Mouse (Mus musculus) lung, postnatal 0 days (tissue): ENCODE data around the gene Fam69a. TPM values are rescaled to one million over a fixed set of nuclear protein-coding genes. Genes with fewer than 3 reads are reported as not detected.
"Not testable (repeated sequence)": the region's sequence is repeated elsewhere in the genome, so short reads cannot be mapped to it uniquely, and the experiment has no call there.

Experiments
- ATAC-seq: fragments of 200-750 bp; cut with Nextera tagmentation; 2 replicates; pipeline ENCODE4 v1.8.0; 2017; ENCODE audit warnings: moderate library complexity
- DNase-seq: peaks from one replicate; pipeline ENCODE4 v3.0.0-alpha.2; 2016; ENCODE audit warnings: low spot score
- H3K27ac ChIP-seq: fragments of 300-500 bp; sonication (generic); 2 replicates; pipeline ENCODE4 v1.5.1; 2014; ENCODE audit warnings: antibody characterized with exemption, mild to moderate bottlenecking, low read length, mixed read lengths
- H3K27me3 ChIP-seq: fragments of 300-500 bp; sonication (generic); replicated peaks from 2 replicates; pipeline ENCODE4 v1.6.1; 2014; ENCODE audit warnings: low read length, mixed read lengths; ENCODE audit not compliant: insufficient read depth
- H3K36me3 ChIP-seq: fragments of 300-500 bp; sonication (generic); 2 replicates; pipeline ENCODE4 v1.6.1; 2014; ENCODE audit warnings: low read length, mixed read lengths; ENCODE audit not compliant: insufficient read depth
- H3K4me1 ChIP-seq: fragments of 300-500 bp; sonication (generic); 2 replicates; pipeline ENCODE4 v1.6.1; 2014; ENCODE audit warnings: antibody characterized with exemption, low read depth, low read length, mixed read lengths; ENCODE audit not compliant: insufficient read depth
- H3K4me2 ChIP-seq: fragments of 300-500 bp; sonication (generic); replicated peaks from 2 replicates; pipeline ENCODE4 v1.6.1; 2014; ENCODE audit warnings: low read depth, mild to moderate bottlenecking, low read length, moderate library complexity, mixed read lengths
- H3K4me3 ChIP-seq: fragments of 300-500 bp; sonication (generic); 2 replicates; pipeline ENCODE4 v1.5.1; 2014; ENCODE audit warnings: low read depth, low read length
- H3K9ac ChIP-seq: fragments of 300-500 bp; sonication (generic); replicated peaks from 2 replicates; pipeline ENCODE4 v1.6.1; 2014; ENCODE audit warnings: low read depth, mild to moderate bottlenecking
- H3K9me3 ChIP-seq: fragments of 300-500 bp; sonication (generic); 2 replicates; pipeline ENCODE4 v1.6.1; 2016; ENCODE audit warnings: low read length, mixed read lengths
- CTCF ChIP-seq: IDR thresholded peaks from 2 replicates; pipeline ENCODE4 v1.5.1; 2016; ENCODE audit warnings: antibody characterized with exemption, mild to moderate bottlenecking
- EP300 ChIP-seq: IDR thresholded peaks from 2 replicates; pipeline ENCODE4 v1.6.1; 2016; ENCODE audit warnings: antibody characterized with exemption, mild to moderate bottlenecking, control low read depth
- WGBS: fragments of 180-500 bp; shearing (Covaris S2); extraction: QIAGEN DNeasy Blood & Tissue Kit; methylation state at CpG from one replicate; pipeline ENCODE4 v1.1.7; 2014; 5-methylcytosine and 5-hydroxymethylcytosine counted together
- polyA plus RNA-seq: library from polyadenylated mRNA; unstranded; fragments of >200 nt; fragmentation: Nextera tagmentation; extraction: Ambion mirVana; gene quantifications from 2 replicates; pipeline ENCODE4 v1.2.1, GENCODE M21; 2015

Fam69a gene
- polyA plus RNA-seq, 1 experiment from 2014 or later: 33.9 TPM

- TF ChIP-seq EP300 (no peak), CTCF (no peak)
- no peak overlapping the region for H3K27ac ChIP-seq
- 62% methylated on average over 7 of the region's 7 CpGs for WGBS
- no peak overlapping the region for H3K4me3 ChIP-seq
- ATAC-seq (no peak), DNase-seq (no peak)
- no peak overlapping the region for H3K9ac ChIP-seq
- H3K27me3 ChIP-seq: no peaks in the 10 kb centered on the region
- H3K36me3 ChIP-seq: no peaks in the 10 kb centered on the region
- H3K9me3 ChIP-seq: no peaks in the 10 kb centered on the region
- no peak overlapping the region for H3K4me2 ChIP-seq
- H3K4me1 ChIP-seq: no peaks in the 10 kb centered on the region
Observed at GRCm38 (mm10) chr5:107894676-107895075, 92.2 kb downstream of the Fam69a start.

DNA sequence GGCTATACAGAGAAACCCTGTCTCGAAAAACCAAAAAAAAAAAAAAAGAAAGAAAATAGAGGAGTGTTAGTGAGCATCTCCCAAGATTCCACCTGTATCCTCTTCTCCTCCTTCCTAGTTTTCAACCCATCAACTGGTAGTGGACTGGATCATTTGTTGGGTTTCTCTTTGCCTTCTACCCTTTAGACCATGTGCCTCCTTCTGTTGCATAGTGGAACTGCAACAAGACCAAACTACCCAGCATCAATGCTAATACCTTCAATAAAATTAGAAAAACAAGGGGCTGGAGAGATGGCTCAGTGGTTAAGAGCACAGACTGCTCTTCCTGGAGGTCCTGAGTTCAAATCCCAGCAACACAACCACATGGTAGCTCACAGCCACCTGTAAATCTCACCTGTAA, 95.4 kb downstream of the Fam69a start:
- H3K36me3 ChIP-seq, H3K4me2 ChIP-seq, H3K9ac ChIP-seq, H3K27ac ChIP-seq, H3K4me3 ChIP-seq, H3K9me3 ChIP-seq, H3K4me1 ChIP-seq, H3K27me3 ChIP-seq: not testable (repeated sequence)
- no CpG with 5 or more reads among the region's 1 CpGs for WGBS
- ATAC-seq (peak; percentile 46; the same call in 1 of the 2 replicates), DNase-seq (peak; percentile 60)
- peak; percentile 80 for TF ChIP-seq CTCF

DNA sequence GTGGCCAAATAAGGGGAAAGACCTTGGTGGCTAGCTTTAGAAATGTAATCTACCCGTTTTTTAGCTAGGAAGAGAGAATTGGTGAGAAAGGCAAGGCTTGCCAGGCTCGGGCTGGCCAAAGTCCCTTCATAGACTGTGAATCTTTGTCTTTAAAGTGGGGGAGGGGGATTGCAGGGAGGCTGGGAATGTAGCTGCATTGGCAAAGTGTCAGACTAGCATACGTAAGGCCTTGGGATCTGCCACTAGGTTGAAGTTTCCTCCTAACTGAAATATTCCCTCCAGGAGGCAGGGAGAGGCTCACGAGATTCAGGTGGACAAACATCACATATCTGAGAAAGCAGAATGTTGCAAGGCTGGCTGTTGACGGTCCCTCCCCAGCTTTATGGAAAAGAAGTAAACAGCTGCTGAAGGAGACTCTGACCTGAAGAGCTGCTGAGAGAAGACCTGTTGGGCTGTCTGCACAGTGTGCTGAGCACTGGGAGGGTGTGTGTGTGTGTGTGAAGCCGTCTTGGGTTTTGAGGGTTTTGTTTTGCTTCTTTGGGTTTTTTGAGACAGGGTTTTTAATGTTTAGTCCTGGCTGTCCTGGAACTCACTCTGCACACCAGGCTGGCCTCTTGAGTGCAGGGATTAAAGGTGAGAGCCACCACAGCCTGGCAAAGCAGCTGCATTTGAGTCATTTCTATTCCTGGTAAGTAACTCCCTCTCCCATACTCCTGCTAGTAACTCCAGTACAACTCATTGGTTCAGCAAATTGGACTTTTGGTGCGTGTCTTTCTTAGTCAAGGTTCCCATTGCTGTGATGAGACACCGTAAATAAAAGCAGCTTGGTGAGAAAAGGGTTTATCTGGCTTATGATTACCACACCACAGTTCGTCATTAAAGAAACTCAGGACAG, 96.6 kb downstream of the Fam69a start:
- no peak overlapping the region for H3K4me3 ChIP-seq
- H3K4me2 ChIP-seq: no peak overlapping the region
- ATAC-seq (no peak), DNase-seq (no peak)
- H3K9me3 ChIP-seq: no peaks in the 10 kb centered on the region
- no peaks in the 10 kb centered on the region for H3K36me3 ChIP-seq
- no peaks in the 10 kb centered on the region for H3K4me1 ChIP-seq
- no peak overlapping the region for H3K9ac ChIP-seq
- H3K27me3 ChIP-seq: no peaks in the 10 kb centered on the region
- WGBS: 52% methylated on average over 9 of the region's 9 CpGs
- H3K27ac ChIP-seq: no peak overlapping the region
- no peak for TF ChIP-seq EP300
- no peak for TF ChIP-seq CTCF

- DNase-seq (no peak), ATAC-seq (0 out of 2 replicates have a peak, but pooled peaks have one; percentile 19)
- Histone ChIP-seq H3K27me3 (no peaks in the 10 kb centered on the region), H3K4me2 (no peak overlapping the region), H3K4me3 (no peak overlapping the region), H3K9me3 (no peaks in the 10 kb centered on the region), H3K9ac (no peak overlapping the region), H3K4me1 (no peaks in the 10 kb centered on the region), H3K36me3 (no peaks in the 10 kb centered on the region), H3K27ac (no peak overlapping the region)
- no peak for TF ChIP-seq CTCF
- no peak for TF ChIP-seq EP300
- WGBS: 50% methylated on average over 5 of the region's 5 CpGs
Observed at GRCm38 (mm10) chr5:107880710-107881109, 106.2 kb downstream of the Fam69a start.

GRCm38 (mm10) chr5:107877053-107877452, 109.8 kb downstream of the Fam69a start:
- no peaks in the 10 kb centered on the region for H3K4me1 ChIP-seq
- H3K4me3 ChIP-seq: no peak overlapping the region
- no peaks in the 10 kb centered on the region for H3K9me3 ChIP-seq
- no peak overlapping the region for H3K27ac ChIP-seq
- no peak for ATAC-seq
- H3K27me3 ChIP-seq: no peaks in the 10 kb centered on the region
- TF ChIP-seq EP300 (no peak), CTCF (peak; percentile 23; the same call in 1 of the 2 replicates)
- no peak overlapping the region for H3K9ac ChIP-seq
- no peaks in the 10 kb centered on the region for H3K36me3 ChIP-seq
- DNase-seq: no peak
- WGBS: 68% methylated on average over 1 of the region's 1 CpGs
- H3K4me2 ChIP-seq: no peak overlapping the region

- TF ChIP-seq CTCF (no peak), EP300 (no peak)
- ATAC-seq (no peak), DNase-seq (no peak)
- no peak overlapping the region for H3K4me3 ChIP-seq
- no peak overlapping the region for H3K9ac ChIP-seq
- H3K9me3 ChIP-seq: no peaks in the 10 kb centered on the region
- no peaks in the 10 kb centered on the region for H3K36me3 ChIP-seq
- H3K27ac ChIP-seq: no peak overlapping the region
- H3K4me1 ChIP-seq: no peaks in the 10 kb centered on the region
- H3K4me2 ChIP-seq: no peak overlapping the region
- no peaks in the 10 kb centered on the region for H3K27me3 ChIP-seq
Observed at GRCm38 (mm10) chr5:107875261-107875611, 111.6 kb downstream of the Fam69a start.
